Mouse (Mus musculus) small intestine, adult 2 months (tissue): ENCODE results near the gene Slc36a2.

ENCODE experiments used
- CTCF ChIP-seq: fragments of 200-500 bp; IDR thresholded peaks from 2 replicates; pipeline ENCODE4 v1.5.1; 2012; ENCODE audit warnings: low read depth, mild to moderate bottlenecking, control low read depth, inconsistent platforms, low read length, moderate library complexity, mixed read lengths; ENCODE audit not compliant: insufficient replicate concordance, insufficient read length; ENCODE audit errors: extremely low read depth
- POLR2A ChIP-seq: fragments of 200-500 bp; IDR thresholded peaks from 2 replicates; pipeline ENCODE4 v1.6.1; 2012; ENCODE audit warnings: low read depth, mild to moderate bottlenecking, control low read depth, inconsistent platforms, low read length, moderate library complexity

- TF ChIP-seq POLR2A (no peak), CTCF (no peak)
These were observed 33.3 kb downstream of the Slc36a2 start, which contains the start of gene Slc36a3 for GRCm38 (mm10) chr11:55151608-55152007.
